Mouse (Mus musculus) layer of hippocampus, postnatal 10 days (tissue): ENCODE measurements around the gene Paqr9. TPM values are rescaled to one million over a fixed set of nuclear protein-coding genes. Genes with fewer than 3 reads are reported as not detected.
A peak's percentile ranks its signal among the peaks of the same experiment; 100 is the strongest.

ENCODE experiments used
- DNase-seq, 2 experiments: peaks; one replicate each; pipeline ENCODE4 v3.0.0; 2021; ENCODE audit warnings: low spot score in 2 of 2
- total RNA-seq, 2 experiments: library from RNA; stranded (reverse); gene quantifications; 2 replicates each; pipeline ENCODE4 v1.2.3; 2021

The Paqr9 gene
- total RNA-seq, 2 experiments from 2014 or later, result 42.6 to 47.8 TPM

DNA sequence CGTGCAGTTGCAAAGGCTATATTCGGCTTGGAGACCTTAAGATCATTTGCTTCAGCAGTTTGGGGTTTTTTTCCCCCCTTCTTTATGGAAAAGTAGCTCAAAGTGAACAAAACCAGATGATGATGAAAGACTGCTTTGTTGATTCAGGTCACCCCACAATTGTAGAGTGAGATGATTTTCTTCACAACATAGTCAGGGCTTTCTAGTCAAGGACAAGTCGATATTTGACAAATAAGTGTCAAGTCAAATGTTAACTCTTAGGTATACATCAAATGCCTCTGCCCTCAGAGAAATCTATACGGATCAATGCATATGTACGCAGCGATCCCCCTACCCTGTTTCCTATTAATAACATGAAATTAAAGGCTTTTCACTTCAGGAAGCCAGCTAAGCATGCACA, 17.0 kb upstream of the Paqr9 start:
- no peak for DNase-seq

DNA sequence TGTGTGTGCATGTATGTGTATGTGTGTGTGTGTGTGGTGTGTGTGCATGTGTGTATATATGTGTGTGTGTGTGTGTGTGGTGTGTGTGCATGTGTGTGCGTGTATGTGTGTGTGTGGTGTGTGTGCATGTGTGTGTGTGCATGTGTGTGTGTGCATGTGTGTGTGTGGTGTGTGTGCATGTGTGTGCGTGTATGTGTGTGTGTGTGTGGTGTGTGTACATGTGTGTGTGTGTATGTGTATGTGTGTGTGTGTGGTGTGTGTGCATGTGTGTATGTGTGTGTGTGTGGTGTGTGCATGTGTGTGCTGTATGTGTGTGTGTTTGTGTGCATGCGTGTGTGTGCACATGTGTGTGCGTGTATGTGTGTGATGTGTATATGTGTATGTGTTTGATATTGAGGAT, 14.9 kb upstream of the Paqr9 start:
- no peak for DNase-seq

- DNase-seq, result no peak
These were observed 12.8 kb upstream of the Paqr9 start for GRCm38 (mm10) chr9:95546679-95547078.

DNA sequence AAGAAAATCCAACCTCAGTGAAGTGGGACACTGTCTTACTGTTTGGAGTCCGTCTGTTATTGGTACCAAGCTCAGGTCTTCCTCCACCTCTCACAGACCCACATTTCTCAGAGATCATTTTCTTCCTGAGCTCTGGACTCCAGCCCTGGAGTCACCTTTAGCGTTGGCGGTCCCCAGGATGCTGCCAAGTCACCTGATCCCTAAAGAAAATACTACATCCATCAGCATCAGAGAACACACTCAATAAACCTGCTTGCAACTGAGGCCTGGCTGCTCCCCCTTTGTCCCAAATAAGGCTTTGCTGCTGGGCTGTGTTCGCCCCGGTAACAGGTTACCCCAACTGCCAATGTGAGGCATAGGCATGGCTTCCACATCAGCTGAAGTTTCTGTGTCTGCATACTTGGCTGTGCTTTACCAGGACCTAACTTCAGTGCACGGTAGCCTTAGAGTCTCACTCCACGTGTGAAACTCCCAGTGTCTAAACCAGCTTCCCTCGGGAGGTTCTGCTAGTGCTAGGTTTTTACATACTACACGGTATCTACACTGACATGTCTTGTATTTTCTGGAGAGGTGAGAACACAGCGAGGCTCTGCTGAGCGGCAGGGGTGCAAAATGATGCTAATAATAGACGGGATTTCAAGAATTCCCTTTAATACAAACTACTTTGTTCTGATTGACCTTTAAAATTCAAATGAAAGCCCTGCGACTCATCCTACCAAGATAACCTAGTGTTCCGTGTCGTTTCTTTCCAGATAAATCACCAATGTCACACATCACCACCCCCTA, 9.6 kb upstream of the Paqr9 start:
- DNase-seq, result no peak

- no peak for DNase-seq
These were observed 8.3 kb upstream of the Paqr9 start for GRCm38 (mm10) chr9:95550856-95551774.

- DNase-seq, result no peak
These were observed 7.2 kb upstream of the Paqr9 start for GRCm38 (mm10) chr9:95552175-95552705.

DNA sequence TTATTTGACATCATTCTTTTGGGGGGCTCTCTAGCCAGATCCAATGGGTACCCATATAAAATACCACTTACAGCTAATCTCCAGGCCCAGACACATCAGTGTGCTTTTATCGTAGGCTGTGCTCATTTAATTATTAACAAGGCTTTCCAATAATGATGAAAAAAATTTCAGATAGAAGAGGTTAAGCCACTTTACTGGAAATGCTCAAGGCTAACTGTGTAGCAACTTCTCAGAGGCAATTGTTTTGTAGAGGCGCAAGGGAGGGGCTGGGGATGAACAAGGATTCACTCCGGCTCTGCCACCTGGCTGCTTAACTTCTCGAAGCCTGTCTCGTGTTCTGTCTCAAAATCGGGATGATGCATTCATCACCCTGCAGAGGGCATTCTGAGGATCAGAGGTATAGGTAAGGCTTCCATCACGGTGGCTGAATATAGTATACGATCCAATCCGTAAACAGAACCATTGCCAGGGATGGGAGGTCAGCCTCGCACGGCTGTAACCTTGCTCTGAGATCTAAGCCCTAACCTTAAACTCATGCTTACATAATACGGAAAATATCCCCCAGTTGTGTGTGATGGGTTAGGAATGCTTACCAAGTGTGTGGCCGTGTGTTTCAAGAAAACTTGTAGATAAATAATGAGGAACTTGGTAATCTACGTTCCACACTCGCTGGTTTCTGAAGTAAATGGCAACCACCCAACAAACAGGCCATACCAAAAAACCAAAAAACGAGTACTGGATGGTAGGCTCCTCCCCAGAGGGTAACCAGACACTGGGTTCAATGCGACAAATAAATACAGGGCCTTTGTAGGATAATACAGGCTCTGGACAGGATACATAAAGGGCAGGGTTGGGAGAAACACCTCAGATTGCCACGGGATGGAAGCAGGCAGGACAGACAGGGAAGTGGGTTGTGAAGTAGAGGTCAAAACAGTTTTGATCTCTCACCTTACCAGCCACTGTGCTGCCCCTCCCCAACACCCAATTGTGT, 4.9 kb upstream of the Paqr9 start:
- no peak for DNase-seq

- no peak for DNase-seq
These were observed 4.2 kb upstream of the Paqr9 start for GRCm38 (mm10) chr9:95555233-95555740.

GRCm38 (mm10) chr9:95556067-95556512, 3.4 kb upstream of the Paqr9 start:
- no peak for DNase-seq

- no peak for DNase-seq
These were observed 1.7 kb upstream of the Paqr9 start for GRCm38 (mm10) chr9:95557722-95558121.

DNA sequence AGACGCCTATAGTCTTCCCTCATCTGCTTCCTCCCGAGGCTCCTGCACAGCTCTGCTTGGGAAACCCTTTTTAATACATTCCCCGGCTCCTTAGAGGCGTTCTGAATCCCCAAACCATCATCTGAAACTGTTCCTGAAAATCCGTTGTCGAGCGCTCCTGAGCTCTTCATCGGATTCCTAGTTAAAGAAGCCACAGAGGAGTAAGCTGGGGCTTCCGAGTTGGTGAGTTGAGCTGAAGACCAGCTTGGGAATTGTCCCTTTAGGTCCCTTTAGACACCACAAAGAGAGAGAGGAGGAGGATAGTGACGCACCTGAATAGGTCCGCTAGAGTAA, 765 bp upstream of the Paqr9 start:
- DNase-seq, result no peak

- peak; percentile 59 to 63 for DNase-seq
These were observed 679 bp downstream of the Paqr9 start for GRCm38 (mm10) chr9:95559936-95560735.

GRCm38 (mm10) chr9:95564047-95564446, 4.6 kb downstream of the Paqr9 start:
- DNase-seq, result no peak

DNA sequence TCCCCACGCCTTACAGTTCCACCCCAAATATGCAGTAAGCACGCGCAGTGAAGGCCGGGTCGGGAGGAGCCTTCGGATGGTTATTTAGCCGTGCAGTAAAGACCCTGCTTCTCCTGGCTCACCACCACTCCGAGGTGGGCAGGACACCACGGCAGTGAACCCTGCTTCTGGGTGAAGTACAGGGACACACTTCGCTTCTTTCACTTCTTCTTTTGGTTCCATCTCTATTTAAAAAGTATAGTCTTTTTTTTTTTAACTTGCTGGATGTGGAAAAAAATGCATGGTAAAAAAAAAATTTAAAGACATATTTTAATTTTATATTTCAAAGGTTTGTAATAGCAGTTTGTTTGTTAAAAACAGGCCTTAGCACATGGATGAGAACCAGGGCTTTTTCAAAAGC, 6.9 kb downstream of the Paqr9 start:
- DNase-seq, result no peak

- no peak for DNase-seq
These were observed 7.5 kb downstream of the Paqr9 start for GRCm38 (mm10) chr9:95566931-95567330.

GRCm38 (mm10) chr9:95569249-95569648, 9.8 kb downstream of the Paqr9 start:
- no peak for DNase-seq

DNA sequence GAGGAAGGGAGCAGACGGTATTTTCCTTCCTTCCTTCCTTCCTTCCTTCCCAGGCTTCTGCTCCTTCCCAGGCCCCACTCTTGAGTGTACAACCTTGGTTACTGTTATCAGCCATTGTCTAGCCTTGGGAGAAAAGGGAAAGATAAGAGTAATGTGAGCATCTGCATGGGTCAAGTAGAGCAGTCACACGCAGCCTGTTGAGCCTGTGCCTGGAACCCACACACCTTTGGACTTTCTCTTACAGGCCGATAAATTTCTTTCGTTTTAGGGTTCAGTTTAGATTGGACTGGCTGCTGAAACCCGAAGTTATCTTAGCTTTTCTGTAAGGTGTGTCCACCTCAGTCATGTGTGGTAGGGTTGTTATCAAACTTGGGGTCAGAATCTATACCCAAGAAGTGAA, 10.5 kb downstream of the Paqr9 start:
- no peak for DNase-seq

GRCm38 (mm10) chr9:95570604-95571003, 11.1 kb downstream of the Paqr9 start:
- no peak for DNase-seq

DNA sequence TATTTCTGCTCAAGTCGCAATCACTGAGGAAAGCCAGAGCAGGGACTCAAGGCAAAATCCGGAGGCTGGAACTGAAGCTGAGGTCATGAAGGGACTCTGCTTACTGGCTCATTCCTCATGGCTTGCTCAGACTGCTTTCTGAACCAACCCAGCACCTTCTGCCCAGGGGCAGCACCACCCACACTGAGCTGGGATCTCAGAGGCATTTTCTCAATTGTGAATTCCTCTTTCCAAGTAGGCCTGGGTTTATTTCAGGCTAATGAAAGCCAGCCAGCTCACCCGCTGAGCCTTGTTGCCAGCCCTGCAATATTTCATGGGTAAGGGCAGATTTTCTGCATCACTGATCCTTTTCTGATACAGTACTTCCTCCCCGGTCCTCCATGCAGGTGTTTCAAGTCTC, 12.0 kb downstream of the Paqr9 start:
- DNase-seq, result no peak

GRCm38 (mm10) chr9:95572558-95572957, 13.1 kb downstream of the Paqr9 start:
- no peak for DNase-seq
